Mouse (Mus musculus): ENCODE measurements around the gene Haus3. TPM values are rescaled to one million over a fixed set of nuclear protein-coding genes. Genes with fewer than 3 reads are reported as not detected.
A peak's percentile ranks its signal among the peaks of the same experiment; 100 is the strongest.

Haus3 gene
- polyA plus RNA-seq (2015; fragmentation: Nextera tagmentation; extraction: Ambion mirVana) = 9.6 and 10.1 TPM in 2 replicates

- H3K27me3 ChIP-seq (replicated peaks; ENCODE audit: control insufficient read depth, insufficient read depth, low read length) = no peaks in the 10 kb centered on the region
- peak within 1 kb of the TSS; percentile 78 for H3K27ac ChIP-seq (ENCODE audit: low read depth, low read length)
- peak within 1 kb of the TSS; percentile 75 for H3K9ac ChIP-seq (ENCODE audit: low read depth, low read length)
- peak; percentile 50 for TF ChIP-seq CTCF (IDR thresholded peaks at IDR 0.05; ENCODE audit: low read depth)
- peak within 1 kb of the TSS; percentile 70 for H3K4me2 ChIP-seq (replicated peaks; ENCODE audit: low read depth)
- peak; percentile 99 for ATAC-seq
- H3K9me3 ChIP-seq (ENCODE audit: control insufficient read depth) = no peaks in the 10 kb centered on the region
- under 1% methylated on average over 57 of the region's 57 CpGs for WGBS
- peak within 1 kb of the TSS; percentile 77 for H3K4me3 ChIP-seq (ENCODE audit: low read depth, low read length)
- no peaks in the 10 kb centered on the region; the same call in 1 of the 2 replicates for H3K4me1 ChIP-seq (replicated peaks; ENCODE audit: control insufficient read depth, insufficient read depth, low read length)
- peaks cover 10% of the 10 kb centered on the region; the same call in 1 of the 2 replicates for H3K36me3 ChIP-seq (ENCODE audit: control insufficient read depth, insufficient read depth)
Observed at GRCm38 (mm10) chr5:34168950-34169891, at the start of gene Haus3, which contains the start of gene Poln. Haus3 (minus strand) TSS chr5:34169527. Poln (minus strand) TSS chr5:34169448.

DNA sequence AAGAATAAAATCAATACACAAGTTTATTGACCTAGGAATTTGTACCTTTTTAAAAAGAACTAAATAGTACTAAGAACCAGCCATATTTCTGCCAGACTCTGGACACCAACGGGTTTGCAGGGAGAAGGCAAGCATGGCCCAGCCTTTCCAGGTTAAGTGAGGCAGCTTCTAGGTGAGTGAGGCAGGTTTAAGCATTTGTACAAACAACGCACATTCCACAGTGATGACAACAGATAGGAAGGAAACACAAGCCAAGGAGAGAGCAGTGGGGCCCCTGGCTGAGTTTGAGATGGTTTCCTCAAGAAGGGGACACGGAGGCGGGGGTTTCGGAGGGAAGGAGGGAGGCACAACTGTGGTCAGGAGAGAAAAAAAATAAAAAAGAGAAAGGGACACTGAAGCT lies 49.3 kb upstream of the Haus3 start:
- no peak overlapping the region for H3K9ac ChIP-seq (ENCODE audit: low read depth, low read length)
- WGBS = 36% methylated on average over 5 of the region's 5 CpGs
- no peak overlapping the region for H3K4me3 ChIP-seq (ENCODE audit: low read depth, low read length)
- H3K27ac ChIP-seq (ENCODE audit: low read depth, low read length) = no peak overlapping the region
- no peaks in the 10 kb centered on the region for H3K36me3 ChIP-seq (ENCODE audit: control insufficient read depth, insufficient read depth)
- no peak for ATAC-seq
- no peak overlapping the region for H3K4me2 ChIP-seq (replicated peaks; ENCODE audit: low read depth)
- TF ChIP-seq CTCF (IDR thresholded peaks at IDR 0.05; ENCODE audit: low read depth) = no peak
- no peaks in the 10 kb centered on the region for H3K9me3 ChIP-seq (ENCODE audit: control insufficient read depth)
- H3K4me1 ChIP-seq (replicated peaks; ENCODE audit: control insufficient read depth, insufficient read depth, low read length) = no peaks in the 10 kb centered on the region
- no peaks in the 10 kb centered on the region for H3K27me3 ChIP-seq (replicated peaks; ENCODE audit: control insufficient read depth, insufficient read depth, low read length)

GRCm38 (mm10) chr5:34217756-34218155 lies 48.4 kb upstream of the Haus3 start:
- 55% methylated on average over 9 of the region's 9 CpGs for WGBS
- no peak for ATAC-seq
- no peaks in the 10 kb centered on the region for H3K9me3 ChIP-seq (ENCODE audit: control insufficient read depth)
- TF ChIP-seq CTCF (IDR thresholded peaks at IDR 0.05; ENCODE audit: low read depth) = no peak
- H3K36me3 ChIP-seq (ENCODE audit: control insufficient read depth, insufficient read depth) = no peaks in the 10 kb centered on the region
- no peak overlapping the region for H3K27ac ChIP-seq (ENCODE audit: low read depth, low read length)
- H3K27me3 ChIP-seq (replicated peaks; ENCODE audit: control insufficient read depth, insufficient read depth, low read length) = no peaks in the 10 kb centered on the region
- no peak overlapping the region for H3K4me2 ChIP-seq (replicated peaks; ENCODE audit: low read depth)
- H3K4me1 ChIP-seq (replicated peaks; ENCODE audit: control insufficient read depth, insufficient read depth, low read length) = no peaks in the 10 kb centered on the region
- H3K4me3 ChIP-seq (ENCODE audit: low read depth, low read length) = no peak overlapping the region
- no peak overlapping the region for H3K9ac ChIP-seq (ENCODE audit: low read depth, low read length)

DNA sequence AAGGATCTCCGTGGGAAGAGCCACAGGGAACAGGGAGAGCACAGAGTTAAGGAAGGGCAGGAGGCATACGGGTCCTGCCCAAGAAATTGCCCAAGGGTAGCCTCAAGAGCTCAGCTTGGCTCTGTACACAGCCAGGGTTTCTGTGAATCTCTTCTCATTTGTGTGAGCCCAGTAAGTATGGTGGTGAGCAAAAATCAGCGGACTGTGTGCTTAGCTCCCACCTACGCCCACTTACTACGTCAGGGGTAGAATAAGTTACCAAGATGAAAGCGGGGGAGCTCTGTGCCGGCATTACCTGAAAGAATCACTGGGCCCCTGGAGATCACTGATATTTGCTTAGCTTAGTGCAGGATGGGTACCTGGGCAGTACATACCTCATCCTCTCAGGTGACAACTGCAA lies 46.7 kb upstream of the Haus3 start:
- no peak overlapping the region for H3K4me3 ChIP-seq (ENCODE audit: low read depth, low read length)
- H3K27ac ChIP-seq (ENCODE audit: low read depth, low read length) = no peak overlapping the region
- 63% methylated on average over 7 of the region's 7 CpGs for WGBS
- no peak overlapping the region for H3K4me2 ChIP-seq (replicated peaks; ENCODE audit: low read depth)
- TF ChIP-seq CTCF (IDR thresholded peaks at IDR 0.05; ENCODE audit: low read depth) = no peak
- no peak for ATAC-seq
- H3K36me3 ChIP-seq (ENCODE audit: control insufficient read depth, insufficient read depth) = no peaks in the 10 kb centered on the region
- no peaks in the 10 kb centered on the region for H3K27me3 ChIP-seq (replicated peaks; ENCODE audit: control insufficient read depth, insufficient read depth, low read length)
- no peaks in the 10 kb centered on the region for H3K4me1 ChIP-seq (replicated peaks; ENCODE audit: control insufficient read depth, insufficient read depth, low read length)
- H3K9ac ChIP-seq (ENCODE audit: low read depth, low read length) = no peak overlapping the region
- H3K9me3 ChIP-seq (ENCODE audit: control insufficient read depth) = no peaks in the 10 kb centered on the region

DNA sequence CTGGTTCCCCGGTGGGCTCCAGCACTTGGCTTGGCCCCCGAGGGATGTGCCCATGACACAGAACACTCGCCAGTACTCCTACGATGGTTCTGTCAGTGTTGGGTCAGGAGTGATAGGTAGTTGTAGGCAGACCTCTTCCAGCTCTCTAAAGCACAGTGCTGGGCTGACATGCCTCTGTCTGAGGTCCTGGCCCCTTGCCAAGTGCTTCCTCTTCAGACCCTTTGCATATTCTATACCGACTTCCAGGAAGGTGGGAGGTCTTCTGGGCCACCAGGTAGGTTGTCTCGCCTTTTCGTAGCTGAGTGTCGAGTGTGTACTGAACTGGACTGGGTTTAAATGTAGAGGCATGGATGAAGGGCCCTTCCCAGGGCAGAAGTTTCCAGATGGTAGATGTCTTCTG lies 44.3 kb upstream of the Haus3 start:
- ATAC-seq = no peak
- WGBS = 60% methylated on average over 8 of the region's 8 CpGs

GRCm38 (mm10) chr5:34210279-34210678 lies 41.0 kb upstream of the Haus3 start:
- Histone ChIP-seq H3K27me3 (replicated peaks; ENCODE audit: control insufficient read depth, insufficient read depth, low read length) (no peaks in the 10 kb centered on the region), H3K4me1 (replicated peaks; ENCODE audit: control insufficient read depth, insufficient read depth, low read length) (no peaks in the 10 kb centered on the region), H3K9ac (ENCODE audit: low read depth, low read length) (no peak overlapping the region), H3K36me3 (ENCODE audit: control insufficient read depth, insufficient read depth) (no peaks in the 10 kb centered on the region), H3K27ac (ENCODE audit: low read depth, low read length) (no peak overlapping the region), H3K4me2 (replicated peaks; ENCODE audit: low read depth) (no peak overlapping the region), H3K9me3 (ENCODE audit: control insufficient read depth) (no peaks in the 10 kb centered on the region), H3K4me3 (ENCODE audit: low read depth, low read length) (no peak overlapping the region)
- WGBS = 0% methylated on average over 1 of the region's 1 CpGs
- TF ChIP-seq CTCF (IDR thresholded peaks at IDR 0.05; ENCODE audit: low read depth) = peak; percentile 97
- peak; percentile 64; the same call in 1 of the 2 replicates for ATAC-seq

More for the DNA sequence above, 44.3 kb upstream of the Haus3 start:
- no peak overlapping the region for H3K4me3 ChIP-seq (ENCODE audit: low read depth, low read length)
- no peak overlapping the region for H3K9ac ChIP-seq (ENCODE audit: low read depth, low read length)
- no peaks in the 10 kb centered on the region for H3K9me3 ChIP-seq (ENCODE audit: control insufficient read depth)
- H3K27me3 ChIP-seq (replicated peaks; ENCODE audit: control insufficient read depth, insufficient read depth, low read length) = no peaks in the 10 kb centered on the region
- TF ChIP-seq CTCF (IDR thresholded peaks at IDR 0.05; ENCODE audit: low read depth) = no peak
- no peaks in the 10 kb centered on the region for H3K4me1 ChIP-seq (replicated peaks; ENCODE audit: control insufficient read depth, insufficient read depth, low read length)
- no peak overlapping the region for H3K27ac ChIP-seq (ENCODE audit: low read depth, low read length)
- H3K36me3 ChIP-seq (ENCODE audit: control insufficient read depth, insufficient read depth) = no peaks in the 10 kb centered on the region
- H3K4me2 ChIP-seq (replicated peaks; ENCODE audit: low read depth) = no peak overlapping the region

All from intestine, postnatal 0 days (tissue).